Mouse (Mus musculus): ENCODE measurements around the gene Palm3.

Palm3 gene

DNA sequence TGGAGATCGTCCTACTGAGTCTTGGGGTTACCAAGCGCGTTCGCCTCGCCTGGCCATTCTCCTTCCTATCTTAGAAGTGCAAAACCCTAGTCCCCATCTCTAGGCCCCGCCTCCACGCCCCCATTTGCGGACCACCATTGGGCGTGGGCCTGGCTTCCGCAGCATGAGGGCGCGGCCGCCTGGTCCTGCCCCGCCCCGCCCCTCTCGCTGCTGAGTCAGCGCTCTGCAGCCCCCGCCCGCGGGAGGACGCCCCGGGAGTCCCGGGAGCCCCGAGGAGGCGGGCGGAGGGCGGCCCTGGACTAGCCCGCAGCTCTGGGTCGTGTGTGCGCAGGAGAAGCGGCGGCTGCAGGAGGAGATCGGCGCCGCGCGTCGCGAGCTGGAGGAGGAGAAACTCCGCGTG lies 4.6 kb downstream of the Palm3 start:
- peak; percentile 68 for DNase-seq

DNA sequence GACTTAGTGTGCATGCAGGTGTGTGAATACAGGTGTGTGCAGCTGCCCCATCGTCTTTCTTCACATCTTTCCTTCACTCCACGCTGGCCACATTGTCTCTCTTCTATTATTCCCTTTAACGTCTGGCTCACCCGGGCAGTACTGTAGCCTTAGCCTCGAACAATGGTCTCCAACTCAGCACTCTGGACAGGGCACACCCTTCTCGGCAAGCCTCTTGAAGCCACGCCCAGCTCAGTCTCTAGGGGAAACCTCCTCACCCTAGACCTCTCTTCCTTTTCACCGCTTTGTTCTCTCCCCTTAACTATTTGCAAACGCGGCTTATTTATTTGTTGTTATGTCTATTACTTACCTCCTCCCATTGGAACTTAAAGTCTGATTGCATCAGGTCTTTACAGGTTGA lies 6.2 kb downstream of the Palm3 start:
- DNase-seq: no peak

DNA sequence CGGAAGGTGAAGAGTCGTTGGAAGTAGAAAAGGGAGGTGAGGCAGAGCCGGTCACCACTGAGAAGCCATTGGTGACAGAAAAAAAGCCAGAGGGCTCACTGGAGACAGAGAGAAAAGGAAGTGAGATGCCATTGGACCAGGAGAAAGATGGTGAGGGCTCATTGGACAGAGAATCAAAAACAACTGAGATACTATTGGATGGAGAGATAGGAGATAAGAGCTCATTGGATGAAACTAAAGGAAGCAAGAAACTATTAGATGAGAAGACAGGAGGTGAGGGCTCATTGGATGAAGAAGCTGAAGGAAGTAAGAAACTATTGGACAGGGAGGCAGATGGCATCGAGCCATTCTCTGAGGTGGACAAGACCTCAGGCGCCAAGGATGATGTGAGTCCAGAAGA lies 8.0 kb downstream of the Palm3 start:
- DNase-seq: no peak

- DNase-seq: no peak
These were observed 11.5 kb downstream of the Palm3 start for GRCm38 (mm10) chr8:84032777-84033176.

DNA sequence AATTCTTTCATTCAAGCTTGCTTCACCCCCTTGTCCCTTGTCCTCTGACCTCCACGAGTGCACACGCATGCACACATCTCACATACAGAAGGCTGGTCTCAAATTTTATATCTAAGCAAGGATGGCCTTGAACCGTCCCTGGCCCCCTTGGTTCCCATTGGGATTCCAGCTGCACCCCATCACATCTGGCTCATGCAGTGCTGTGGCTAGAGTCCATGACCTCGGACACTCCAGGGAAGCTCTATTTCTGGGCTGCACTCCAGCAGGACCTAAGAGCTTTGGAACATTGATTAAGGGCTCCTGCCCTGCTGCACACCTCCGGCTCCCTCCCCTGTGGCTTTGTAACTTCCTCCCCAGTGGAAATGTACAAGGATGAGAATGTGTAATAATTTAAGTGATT lies 16.7 kb downstream of the Palm3 start:
- DNase-seq: no peak

DNA sequence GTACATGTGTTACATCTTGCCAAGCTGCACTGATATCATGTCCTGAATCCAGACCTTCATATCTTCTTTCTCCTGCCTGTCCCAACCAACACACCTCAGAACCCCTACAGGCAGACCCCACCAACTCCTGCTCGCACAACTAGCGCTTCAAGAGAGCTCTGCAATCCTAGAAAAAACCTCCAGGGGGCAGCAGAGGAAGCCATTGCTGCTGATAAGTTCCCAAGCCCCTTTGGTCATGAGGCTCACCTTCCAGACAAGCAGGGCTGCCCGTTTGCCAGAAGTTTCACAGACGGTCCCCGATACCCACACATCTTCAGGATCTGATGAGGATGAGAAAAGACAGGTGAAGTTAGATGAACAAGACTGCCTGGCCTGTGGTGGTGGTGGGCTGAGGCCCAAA lies 17.8 kb downstream of the Palm3 start:
- DNase-seq: peak; percentile 81

- peak; percentile 47 for DNase-seq
These were observed 21.0 kb downstream of the Palm3 start, which contains the start of gene Il27ra for GRCm38 (mm10) chr8:84042066-84042947. Gene Il27ra (minus strand): TSS chr8:84042589.

DNA sequence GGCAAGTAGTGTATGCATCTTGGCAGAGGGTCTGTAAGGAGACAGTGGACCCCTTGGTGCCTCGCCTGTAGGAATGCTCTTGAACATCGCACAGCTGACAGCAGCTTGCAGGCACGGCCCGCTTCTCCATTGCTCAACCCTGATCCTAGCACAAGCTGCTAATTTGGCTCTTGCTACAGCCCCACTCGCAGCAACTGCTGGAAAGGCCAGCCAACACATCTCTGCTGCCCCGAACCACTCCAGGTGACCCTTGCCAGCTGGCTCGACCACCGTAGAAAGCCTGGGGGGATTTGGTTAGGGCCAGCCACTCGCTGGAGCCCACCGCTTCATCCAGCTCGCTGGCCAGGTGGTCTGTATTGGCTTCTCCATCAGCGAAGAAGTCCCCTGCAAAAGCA lies 21.7 kb downstream of the Palm3 start:
- no peak for DNase-seq

GRCm38 (mm10) chr8:84044103-84044502 lies 22.8 kb downstream of the Palm3 start:
- DNase-seq: no peak

GRCm38 (mm10) chr8:84044900-84045299 lies 23.6 kb downstream of the Palm3 start, which contains the start of gene Rln3:
Gene Rln3 (minus strand): TSS chr8:84045000.
- no peak for DNase-seq

DNA sequence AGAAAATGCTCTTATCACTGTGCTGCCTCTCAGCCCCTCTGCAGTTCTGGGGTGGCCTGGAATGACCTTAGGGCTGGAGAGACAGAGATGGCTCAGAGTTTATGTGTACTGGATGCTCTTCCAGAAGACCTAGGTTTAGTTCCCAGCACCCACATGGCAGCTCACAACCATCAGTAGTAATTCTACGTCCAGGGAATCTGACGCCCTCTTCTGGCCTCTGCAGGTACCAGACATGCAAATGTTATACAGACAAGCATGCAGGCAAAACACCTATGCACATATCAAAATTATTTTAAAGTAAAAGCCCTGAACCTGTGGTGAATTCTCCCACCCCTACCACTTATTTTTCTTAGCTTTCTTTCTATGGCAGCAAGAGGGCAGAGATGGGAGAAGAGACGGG lies 25.2 kb downstream of the Palm3 start:
- DNase-seq: no peak

GRCm38 (mm10) chr8:84048171-84048570 lies 26.9 kb downstream of the Palm3 start:
- DNase-seq: no peak

- DNase-seq: no peak
These were observed 31.5 kb downstream of the Palm3 start for GRCm38 (mm10) chr8:84052746-84053145.

DNA sequence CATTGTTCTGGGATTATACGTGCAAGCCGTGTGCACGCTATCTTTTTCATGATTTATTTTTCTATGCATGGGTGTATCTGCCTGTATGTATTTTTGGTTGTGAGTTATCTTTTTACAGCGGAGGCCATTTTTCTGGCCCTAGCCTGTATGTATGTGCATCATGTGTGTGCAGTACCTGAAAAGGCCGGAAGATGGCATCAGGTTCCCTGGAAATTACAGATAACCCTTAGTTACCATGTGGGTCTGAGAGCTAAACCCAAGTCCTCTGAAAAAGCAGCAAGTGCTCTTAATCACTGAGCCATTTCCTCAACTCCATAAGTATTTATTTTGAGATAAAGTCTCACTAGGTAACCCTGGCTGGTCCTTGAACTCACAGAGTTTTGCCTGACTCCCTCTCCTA lies 32.0 kb downstream of the Palm3 start:
- no peak for DNase-seq

DNA sequence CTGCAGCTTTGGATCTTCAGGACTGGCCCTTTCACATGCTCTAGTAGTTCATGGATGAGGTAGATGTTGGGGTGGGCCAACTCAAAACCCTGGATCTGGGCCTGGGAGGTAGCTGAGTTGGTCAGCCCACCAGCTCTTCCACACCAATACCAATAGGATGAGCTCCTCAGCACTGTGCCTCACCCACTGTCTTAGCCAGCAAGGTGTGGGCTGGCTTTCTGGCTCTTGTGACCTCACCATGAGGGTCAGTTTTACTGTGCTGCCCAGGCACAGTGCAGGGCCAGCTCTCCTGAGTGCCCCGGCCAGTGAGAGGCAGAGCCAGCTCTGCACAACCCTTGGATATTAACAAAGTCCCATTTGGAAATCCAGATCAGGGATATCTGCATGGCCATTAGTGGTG lies 36.6 kb downstream of the Palm3 start:
- no peak for DNase-seq

DNA sequence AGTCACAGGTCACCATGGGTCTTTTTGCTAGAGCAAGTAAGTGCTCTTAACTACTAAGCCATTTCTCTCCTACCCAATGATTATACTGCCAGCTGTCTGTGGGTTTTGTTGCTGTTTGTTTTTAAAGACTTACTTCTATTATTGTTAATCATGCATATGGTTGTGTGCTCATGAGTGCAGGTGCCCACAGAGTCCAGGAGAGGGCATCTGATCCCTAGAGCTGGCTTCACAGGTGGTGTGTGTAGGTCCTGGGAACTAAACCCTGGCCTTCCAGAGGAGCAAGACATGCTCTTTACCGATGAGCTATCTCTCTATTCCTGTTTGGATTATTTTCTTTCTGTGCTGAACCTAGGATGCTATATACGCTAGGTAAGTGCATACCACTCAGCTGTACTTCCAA lies 38.0 kb downstream of the Palm3 start:
- no peak for DNase-seq

DNA sequence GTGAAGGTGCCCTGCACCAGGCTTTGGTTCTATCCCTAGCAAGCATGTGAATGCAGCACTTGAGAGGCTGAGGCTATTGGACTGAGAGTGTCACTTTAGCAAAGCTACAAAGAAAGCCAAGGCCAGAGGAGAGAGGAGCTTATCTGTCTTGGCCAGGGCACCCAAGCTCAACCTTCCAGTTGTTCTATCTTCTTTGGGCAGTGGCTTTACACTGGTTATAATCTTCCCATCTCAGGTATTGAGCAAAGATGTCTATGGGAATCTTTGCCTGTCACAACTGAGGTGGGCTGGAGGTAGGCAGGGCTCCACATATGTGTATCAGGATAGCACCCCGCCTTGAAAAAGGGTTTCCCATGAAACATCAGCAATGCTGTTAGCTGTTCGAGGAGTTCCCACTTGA lies 39.0 kb downstream of the Palm3 start:
- DNase-seq: no peak

GRCm38 (mm10) chr8:84063861-84064610 lies 42.8 kb downstream of the Palm3 start:
- DNase-seq: no peak

- no peak for DNase-seq
These were observed 43.8 kb downstream of the Palm3 start, which contains the start of gene Gm10643 for GRCm38 (mm10) chr8:84065037-84065436. Gene Gm10643 (minus strand): TSS chr8:84065137.

- DNase-seq: no peak
These were observed 44.3 kb downstream of the Palm3 start for GRCm38 (mm10) chr8:84065457-84066072.

GRCm38 (mm10) chr8:84066291-84066930 lies 45.1 kb downstream of the Palm3 start, which contains the start of gene Rfx1:
Gene Rfx1 (plus strand): TSS chr8:84066834.
- DNase-seq: peak; percentile 98

- peak; percentile 97 for DNase-seq
These were observed 45.8 kb downstream of the Palm3 start for GRCm38 (mm10) chr8:84067047-84067573.

DNA sequence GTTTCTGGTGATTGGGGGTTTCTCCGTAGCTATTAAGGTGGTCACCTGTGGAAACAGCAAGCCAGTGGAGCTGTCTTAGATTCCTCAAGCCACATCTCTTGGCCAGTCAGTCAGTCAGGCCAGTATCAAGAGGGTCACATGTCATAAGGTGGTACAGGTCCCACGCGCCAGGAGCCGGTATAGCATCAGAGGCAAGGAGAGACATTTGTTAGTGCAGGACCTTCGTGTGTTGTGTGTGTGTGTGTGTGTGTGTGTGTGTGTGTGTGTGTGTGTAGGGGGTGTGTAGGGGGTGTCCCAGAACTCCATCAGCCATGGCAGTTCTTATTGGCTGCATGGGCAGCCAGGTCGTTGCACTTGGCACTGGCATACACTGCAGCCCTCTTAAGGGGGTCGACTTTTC lies 46.6 kb downstream of the Palm3 start:
- no peak for DNase-seq
